Mouse (Mus musculus): ENCODE measurements around the gene 4930523C07Rik. TPM values are rescaled to one million over a fixed set of nuclear protein-coding genes. Genes with fewer than 3 reads are reported as not detected.

The 4930523C07Rik gene
- total and polyA plus RNA-seq, 2 experiments from 2014 or later, result 3.3 to 3.8 TPM

- DNase-seq, result no peak
- Histone ChIP-seq H3K4me2 (ENCODE audit: low read depth) (no peak overlapping the region), H3K36me3 (ENCODE audit: insufficient read depth) (no peaks in the 10 kb centered on the region), H3K27ac (ENCODE audit: low read depth, low read length) (no peak overlapping the region), H3K9ac (no peak overlapping the region), H3K4me3 (ENCODE audit: low read depth, low read length) (no peak overlapping the region), H3K9me3 (ENCODE audit: low read length) (no peaks in the 10 kb centered on the region), H3K27me3 (ENCODE audit: insufficient read depth, low read length) (no peaks in the 10 kb centered on the region), H3K4me1 (ENCODE audit: insufficient read depth) (no peaks in the 10 kb centered on the region)
- no peak for ATAC-seq
- TF ChIP-seq CTCF (IDR thresholded peaks at IDR 0.05; ENCODE audit: low read depth), result no peak
- WGBS, result 90% methylated on average over 2 of the region's 2 CpGs
Observed at GRCm38 (mm10) chr1:160086651-160087050, 42.5 kb downstream of the 4930523C07Rik start.

GRCm38 (mm10) chr1:160099659-160100302 is 55.6 kb downstream of the 4930523C07Rik start:
- Histone ChIP-seq H3K4me2 (ENCODE audit: low read depth) (no peak overlapping the region), H3K27ac (ENCODE audit: low read depth, low read length) (no peak overlapping the region), H3K4me3 (ENCODE audit: low read depth, low read length) (no peak overlapping the region), H3K36me3 (ENCODE audit: insufficient read depth) (no peaks in the 10 kb centered on the region), H3K27me3 (ENCODE audit: insufficient read depth, low read length) (no peaks in the 10 kb centered on the region), H3K9ac (no peak overlapping the region), H3K4me1 (ENCODE audit: insufficient read depth) (no peaks in the 10 kb centered on the region), H3K9me3 (ENCODE audit: low read length) (no peaks in the 10 kb centered on the region)
- peak; percentile 43 for TF ChIP-seq CTCF (IDR thresholded peaks at IDR 0.05; ENCODE audit: low read depth)
- DNase-seq (no peak), ATAC-seq (no peak)
- 84% methylated on average over 5 of the region's 5 CpGs for WGBS

- peak; percentile 66 for ATAC-seq
Observed at GRCm38 (mm10) chr1:160100996-160101395, 56.8 kb downstream of the 4930523C07Rik start.

GRCm38 (mm10) chr1:160105426-160105825 is 61.2 kb downstream of the 4930523C07Rik start:
- no peaks in the 10 kb centered on the region for H3K36me3 ChIP-seq (ENCODE audit: insufficient read depth)
- no peak overlapping the region for H3K4me3 ChIP-seq (ENCODE audit: low read depth, low read length)
- 90% methylated on average over 5 of the region's 5 CpGs for WGBS
- no peaks in the 10 kb centered on the region for H3K4me1 ChIP-seq (ENCODE audit: insufficient read depth)
- no peak for TF ChIP-seq CTCF (IDR thresholded peaks at IDR 0.05; ENCODE audit: low read depth)
- no peak overlapping the region for H3K9ac ChIP-seq
- no peaks in the 10 kb centered on the region for H3K9me3 ChIP-seq (ENCODE audit: low read length)
- no peaks in the 10 kb centered on the region for H3K27me3 ChIP-seq (ENCODE audit: insufficient read depth, low read length)
- H3K4me2 ChIP-seq (ENCODE audit: low read depth), result no peak overlapping the region
- DNase-seq (no peak), ATAC-seq (no peak)
- no peak overlapping the region for H3K27ac ChIP-seq (ENCODE audit: low read depth, low read length)

More at GRCm38 (mm10) chr1:160100996-160101395, 56.8 kb downstream of the 4930523C07Rik start:
- no peak for DNase-seq
- Histone ChIP-seq H3K36me3 (ENCODE audit: insufficient read depth) (no peaks in the 10 kb centered on the region), H3K4me2 (ENCODE audit: low read depth) (no peak overlapping the region), H3K4me1 (ENCODE audit: insufficient read depth) (no peaks in the 10 kb centered on the region), H3K27me3 (ENCODE audit: insufficient read depth, low read length) (no peaks in the 10 kb centered on the region), H3K27ac (ENCODE audit: low read depth, low read length) (no peak overlapping the region), H3K4me3 (ENCODE audit: low read depth, low read length) (no peak overlapping the region), H3K9ac (no peak overlapping the region), H3K9me3 (ENCODE audit: low read length) (no peaks in the 10 kb centered on the region)
- WGBS, result 63% methylated on average over 5 of the region's 5 CpGs
- no peak for TF ChIP-seq CTCF (IDR thresholded peaks at IDR 0.05; ENCODE audit: low read depth)

GRCm38 (mm10) chr1:160108604-160109003 is 64.4 kb downstream of the 4930523C07Rik start:
- H3K27me3 ChIP-seq (ENCODE audit: insufficient read depth, low read length), result no peaks in the 10 kb centered on the region
- H3K4me3 ChIP-seq (ENCODE audit: low read depth, low read length), result no peak overlapping the region
- ATAC-seq (peak; percentile 65), DNase-seq (no peak)
- H3K9ac ChIP-seq, result no peak overlapping the region
- no peak for TF ChIP-seq CTCF (IDR thresholded peaks at IDR 0.05; ENCODE audit: low read depth)
- H3K4me2 ChIP-seq (ENCODE audit: low read depth), result no peak overlapping the region
- H3K27ac ChIP-seq (ENCODE audit: low read depth, low read length), result no peak overlapping the region
- H3K36me3 ChIP-seq (ENCODE audit: insufficient read depth), result no peaks in the 10 kb centered on the region
- no peaks in the 10 kb centered on the region for H3K4me1 ChIP-seq (ENCODE audit: insufficient read depth)
- WGBS, result 77% methylated on average over 2 of the region's 2 CpGs
- no peaks in the 10 kb centered on the region for H3K9me3 ChIP-seq (ENCODE audit: low read length)

GRCm38 (mm10) chr1:160123957-160124356 is 79.8 kb downstream of the 4930523C07Rik start:
- no peaks in the 10 kb centered on the region for H3K4me1 ChIP-seq (ENCODE audit: insufficient read depth)
- no peaks in the 10 kb centered on the region for H3K9me3 ChIP-seq (ENCODE audit: low read length)
- H3K4me3 ChIP-seq (ENCODE audit: low read depth, low read length), result no peak overlapping the region
- 90% methylated on average over 2 of the region's 2 CpGs for WGBS
- H3K4me2 ChIP-seq (ENCODE audit: low read depth), result no peak overlapping the region
- no peaks in the 10 kb centered on the region for H3K27me3 ChIP-seq (ENCODE audit: insufficient read depth, low read length)
- no peak for ATAC-seq
- H3K9ac ChIP-seq, result no peak overlapping the region
- no peak for TF ChIP-seq CTCF (IDR thresholded peaks at IDR 0.05; ENCODE audit: low read depth)
- no peak for DNase-seq
- H3K36me3 ChIP-seq (ENCODE audit: insufficient read depth), result no peaks in the 10 kb centered on the region
- no peak overlapping the region for H3K27ac ChIP-seq (ENCODE audit: low read depth, low read length)

Other genes starting within 250 kb of the 4930523C07Rik start
- 0.23 and 2.8 TPM in 2 replicates for gene Tnn, start 109.2 kb downstream of the 4930523C07Rik start, total RNA-seq (2014; rRNA removed)
- 0.06 and 0.13 TPM in 2 replicates for gene Tnn, start 109.2 kb downstream of the 4930523C07Rik start, polyA plus RNA-seq (2015; fragmentation: Nextera tagmentation; extraction: Ambion mirVana)
- 22.9 and 23.1 TPM in 2 replicates for gene Mrps14, start 150.8 kb downstream of the 4930523C07Rik start, total RNA-seq (2014; rRNA removed)
- 129 and 149 TPM in 2 replicates for gene Mrps14, start 150.8 kb downstream of the 4930523C07Rik start, polyA plus RNA-seq (2015; fragmentation: Nextera tagmentation; extraction: Ambion mirVana)
- gene Cacybp, start 168.5 kb downstream of the 4930523C07Rik start, total RNA-seq (2014; rRNA removed), result 124 and 134 TPM in 2 replicates
- 294 and 334 TPM in 2 replicates for gene Cacybp, start 168.5 kb downstream of the 4930523C07Rik start, polyA plus RNA-seq (2015; fragmentation: Nextera tagmentation; extraction: Ambion mirVana)

Data from forebrain, postnatal 0 days (tissue).